Comparison of ENCODE assay signal across 8 mouse cellular contexts in genomic region chr11:55423756-55424155, GRCm38 (mm10). TPM values are rescaled to one million over a fixed set of nuclear protein-coding genes. Genes with fewer than 3 reads are reported as not detected.
A peak's percentile ranks its signal among the peaks of the same experiment; 100 is the strongest.
DNase-seq lines count a peak whose midpoint lies in the region; ATAC-seq and TF ChIP-seq lines count a peak whose summit lies in the region.
"Had no signal": no experiment of that assay in that cellular context is flagged by ENCODE, and none has a peak within 500 bp of the region (broad histone marks: within the 10 kb centered on the region; RNA-seq: fewer than 3 reads in every experiment).

No protein-coding gene starts in this region.

- no peaks in the 10 kb centered on the region for H3K36me3 ChIP-seq in lung, embryonic 15.5 days
- no peaks in the 10 kb centered on the region for H3K36me3 ChIP-seq in forebrain, embryonic 13.5 days (ENCODE audit: poor library complexity, severe bottlenecking)
- H3K36me3 ChIP-seq in limb, embryonic 10.5 days: no peaks in the 10 kb centered on the region
- no peaks in the 10 kb centered on the region for H3K36me3 ChIP-seq in stomach, embryonic 14.5 days (ENCODE audit: control insufficient read depth, insufficient read depth, low read length)

- no peak overlapping the region for H3K9ac ChIP-seq in lung, embryonic 15.5 days
- no peak overlapping the region for H3K9ac ChIP-seq in forebrain, embryonic 13.5 days
- H3K9ac ChIP-seq in stomach, embryonic 14.5 days (replicated peaks; ENCODE audit: low read depth, low read length): no peak overlapping the region

- ATAC-seq in lung, embryonic 15.5 days (ENCODE audit: borderline replicate concordance, extremely low read depth, low FRiP score, low TSS enrichment): no peak
- peak; percentile 77 for ATAC-seq in forebrain, embryonic 13.5 days
- peak; percentile 24; the same call in 1 of the 2 replicates for ATAC-seq in stomach, embryonic 14.5 days (ENCODE audit: insufficient number of reproducible peaks, insufficient read depth, low FRiP score, low read depth)

- peak overlapping the region; percentile 73 for H3K27ac ChIP-seq in lung, embryonic 15.5 days
- peak overlapping the region; percentile 58 for H3K27ac ChIP-seq in forebrain, embryonic 13.5 days
- H3K27ac ChIP-seq in limb, embryonic 10.5 days: peak overlapping the region; percentile 53
- H3K27ac ChIP-seq in stomach, embryonic 14.5 days (ENCODE audit: low read length): peak overlapping the region; percentile 57; the same call in 1 of the 2 replicates
- H3K27ac ChIP-seq: macrophage had no signal

- no peaks in the 10 kb centered on the region for H3K9me3 ChIP-seq in lung, embryonic 15.5 days
- no peaks in the 10 kb centered on the region for H3K9me3 ChIP-seq in forebrain, embryonic 13.5 days (replicated peaks)
- H3K9me3 ChIP-seq in limb, embryonic 10.5 days (replicated peaks): no peaks in the 10 kb centered on the region
- H3K9me3 ChIP-seq in stomach, embryonic 14.5 days (ENCODE audit: control insufficient read depth, low read depth, low read length): no peaks in the 10 kb centered on the region

- DNase-seq in lung, adult 18-20 months: no peak
- peak; percentile 87 for DNase-seq in brain, embryonic 14.5 days (ENCODE audit: low read depth)
- peak; percentile 40 for DNase-seq in limb, embryonic 10.5 days (ENCODE audit: low spot score)
- DNase-seq in lung, postnatal 4 days: no peak

- H3K4me2 ChIP-seq in lung, embryonic 15.5 days: no peak overlapping the region
- no peak overlapping the region for H3K4me2 ChIP-seq in forebrain, embryonic 13.5 days
- H3K4me2 ChIP-seq in stomach, embryonic 14.5 days (replicated peaks; ENCODE audit: low read depth, low read length): no peak overlapping the region

- TF ChIP-seq CTCF in brain, embryonic 14.5 days (IDR thresholded peaks at IDR 0.05; ENCODE audit: borderline replicate concordance, extremely low read depth, insufficient read depth, insufficient read length): no peak

- no peak overlapping the region for H3K4me3 ChIP-seq in lung, embryonic 15.5 days
- no peak overlapping the region for H3K4me3 ChIP-seq in forebrain, embryonic 13.5 days
- no peak overlapping the region for H3K4me3 ChIP-seq in limb, embryonic 10.5 days
- H3K4me3 ChIP-seq in stomach, embryonic 14.5 days (ENCODE audit: low read depth, low read length): no peak overlapping the region

- peaks cover 59% of the 10 kb centered on the region for H3K4me1 ChIP-seq in lung, embryonic 15.5 days
- peaks cover 41% of the 10 kb centered on the region for H3K4me1 ChIP-seq in forebrain, embryonic 13.5 days
- H3K4me1 ChIP-seq in limb, embryonic 10.5 days: peaks cover 37% of the 10 kb centered on the region
- H3K4me1 ChIP-seq in stomach, embryonic 14.5 days (ENCODE audit: control insufficient read depth, insufficient read depth, low read length): peaks cover 44% of the 10 kb centered on the region; the same call in 1 of the 2 replicates

- WGBS in lung, embryonic 15.5 days: 12% methylated on average over 4 of the region's 4 CpGs
- WGBS in forebrain, embryonic 13.5 days: 9% methylated on average over 4 of the region's 4 CpGs
- 72% methylated on average over 4 of the region's 4 CpGs for WGBS in limb, embryonic 10.5 days
- WGBS in stomach, embryonic 14.5 days: 25% methylated on average over 4 of the region's 4 CpGs

- no peaks in the 10 kb centered on the region for H3K27me3 ChIP-seq in lung, embryonic 15.5 days
- H3K27me3 ChIP-seq in forebrain, embryonic 13.5 days: no peaks in the 10 kb centered on the region
- no peaks in the 10 kb centered on the region; the same call in 1 of the 2 replicates for H3K27me3 ChIP-seq in limb, embryonic 10.5 days (ENCODE audit: low read depth, poor library complexity, severe bottlenecking)
- H3K27me3 ChIP-seq in stomach, embryonic 14.5 days (ENCODE audit: control insufficient read depth, insufficient read depth, low read length): no peaks in the 10 kb centered on the region

- TF ChIP-seq POLR2A in brain, embryonic 14.5 days (IDR thresholded peaks at IDR 0.05; ENCODE audit: borderline replicate concordance, extremely low read depth, insufficient read depth, insufficient read length, poor library complexity, severe bottlenecking): no peak

RNA-seq across cellular contexts. Expression of gene Sparc, which starts 0.8 kb away (rescaled TPM):
- polyA plus RNA-seq in lung, embryonic 15.5 days (2015; fragmentation: Nextera tagmentation; extraction: Ambion mirVana): 1,944 and 2,059 TPM in 2 replicates
- 340 and 497 TPM in 2 replicates for polyA plus RNA-seq in brain, embryonic 14.5 days (2012; rRNA removed)
- 273 and 289 TPM in 2 replicates for polyA plus RNA-seq in forebrain, embryonic 13.5 days (2015; fragmentation: Nextera tagmentation; extraction: Ambion mirVana)
- polyA plus RNA-seq in limb, embryonic 10.5 days (2016; fragmentation: Nextera tagmentation; extraction: Ambion mirVana): 183 and 211 TPM in 2 replicates
- 1,638 and 1,722 TPM in 2 replicates for polyA plus RNA-seq in stomach, embryonic 14.5 days (2014; fragmentation: Nextera tagmentation; extraction: Ambion mirVana)

RNA-seq across cellular contexts. Expression of gene Atox1, which starts 37.3 kb away (rescaled TPM):
- 531 and 546 TPM in 2 replicates for polyA plus RNA-seq in lung, embryonic 15.5 days (2015; fragmentation: Nextera tagmentation; extraction: Ambion mirVana)
- polyA plus RNA-seq in brain, embryonic 14.5 days (2012; rRNA removed): 179 and 207 TPM in 2 replicates
- 260 and 278 TPM in 2 replicates for polyA plus RNA-seq in forebrain, embryonic 13.5 days (2015; fragmentation: Nextera tagmentation; extraction: Ambion mirVana)
- polyA plus RNA-seq in limb, embryonic 10.5 days (2016; fragmentation: Nextera tagmentation; extraction: Ambion mirVana): 224 and 237 TPM in 2 replicates
- 463 and 507 TPM in 2 replicates for polyA plus RNA-seq in stomach, embryonic 14.5 days (2014; fragmentation: Nextera tagmentation; extraction: Ambion mirVana)

RNA-seq across cellular contexts. Expression of gene G3bp1, which starts 45.7 kb away (rescaled TPM):
- polyA plus RNA-seq in lung, embryonic 15.5 days (2015; fragmentation: Nextera tagmentation; extraction: Ambion mirVana): 180 and 181 TPM in 2 replicates
- 63.1 and 63.7 TPM in 2 replicates for polyA plus RNA-seq in brain, embryonic 14.5 days (2012; rRNA removed)
- 182 and 199 TPM in 2 replicates for polyA plus RNA-seq in forebrain, embryonic 13.5 days (2015; fragmentation: Nextera tagmentation; extraction: Ambion mirVana)
- polyA plus RNA-seq in limb, embryonic 10.5 days (2016; fragmentation: Nextera tagmentation; extraction: Ambion mirVana): 267 and 279 TPM in 2 replicates
- 162 and 177 TPM in 2 replicates for polyA plus RNA-seq in stomach, embryonic 14.5 days (2014; fragmentation: Nextera tagmentation; extraction: Ambion mirVana)

Comparison
In these comparisons a context has a peak if more than half of its experiments do, and no peak if none do; other contexts are left out.
1. DNase-seq: peak in brain, embryonic 14.5 days (single experiment) and limb, embryonic 10.5 days (single experiment); none in lung, adult 18-20 months (0 of 2) and lung, postnatal 4 days (0 of 2).
2. Peak in every context shown above with its lines, with median percentiles within 50 percentile points of each other: H3K27ac ChIP-seq.